Mouse (Mus musculus): ENCODE results near the gene Arih2. TPM values are rescaled to one million over a fixed set of nuclear protein-coding genes. Genes with fewer than 3 reads are reported as not detected.
A peak's percentile ranks its signal among the peaks of the same experiment; 100 is the strongest.
"Not testable (repeated sequence)": the region's sequence is repeated elsewhere in the genome, so short reads cannot be mapped to it uniquely, and the experiment has no call there.

Arih2 gene
- total RNA-seq, 2 experiments from 2014 or later, result 47.3 to 51.1 TPM

GRCm38 (mm10) chr9:108654566-108655464 lies 5.6 kb upstream of the Arih2 start:
- DNase-seq (ENCODE audit: low spot score in 2 of 2), result no peak

GRCm38 (mm10) chr9:108649561-108650440 lies 615 bp upstream of the Arih2 start:
- DNase-seq (ENCODE audit: low spot score in 2 of 2), result no peak

DNA sequence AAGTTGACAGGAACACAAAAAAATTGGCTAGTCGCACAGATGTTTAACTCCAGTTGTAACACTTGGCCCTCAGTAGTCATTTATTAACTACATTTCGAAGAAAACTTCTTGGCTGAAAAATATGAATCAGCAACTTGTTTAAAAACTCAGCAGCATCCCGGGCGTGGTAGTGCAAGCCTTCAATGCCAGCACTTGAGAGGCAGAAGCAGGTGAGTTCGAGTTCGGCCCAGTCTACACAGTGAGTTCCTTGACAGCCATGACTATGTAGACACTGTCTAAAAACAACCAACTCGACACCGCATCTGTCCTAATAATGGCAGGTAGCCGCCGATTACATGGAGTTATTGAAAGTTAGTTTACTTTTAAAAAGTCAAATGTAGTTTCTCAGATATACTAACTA lies 1.0 kb downstream of the Arih2 start:
- DNase-seq (ENCODE audit: low spot score in 2 of 2), result no peak

- no peak for DNase-seq (ENCODE audit: low spot score in 2 of 2)
Measured at GRCm38 (mm10) chr9:108639825-108640224, 9.4 kb downstream of the Arih2 start.

DNA sequence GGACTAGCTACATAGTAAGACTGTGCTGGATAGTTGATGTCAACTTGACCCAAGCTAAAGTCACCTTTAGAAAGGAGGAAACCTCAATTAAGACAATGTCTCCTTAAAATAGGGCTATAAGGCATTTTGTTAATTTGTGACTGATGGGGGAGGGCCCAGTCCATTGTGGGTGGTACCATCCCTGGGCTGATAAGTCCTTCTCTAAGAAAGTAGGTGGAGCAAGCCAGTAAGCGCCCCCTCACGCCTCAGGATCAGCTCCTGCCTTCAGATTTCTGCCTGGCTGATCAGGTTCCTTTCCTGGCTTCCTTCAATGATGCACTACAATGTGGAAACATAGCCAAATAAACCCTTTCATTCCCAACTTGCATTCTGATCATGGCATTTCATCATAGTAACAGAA lies 13.8 kb downstream of the Arih2 start:
- DNase-seq (ENCODE audit: low spot score in 2 of 2), result no peak

- DNase-seq (ENCODE audit: low spot score in 2 of 2), result no peak
Measured at GRCm38 (mm10) chr9:108633846-108634245, 15.3 kb downstream of the Arih2 start.

DNA sequence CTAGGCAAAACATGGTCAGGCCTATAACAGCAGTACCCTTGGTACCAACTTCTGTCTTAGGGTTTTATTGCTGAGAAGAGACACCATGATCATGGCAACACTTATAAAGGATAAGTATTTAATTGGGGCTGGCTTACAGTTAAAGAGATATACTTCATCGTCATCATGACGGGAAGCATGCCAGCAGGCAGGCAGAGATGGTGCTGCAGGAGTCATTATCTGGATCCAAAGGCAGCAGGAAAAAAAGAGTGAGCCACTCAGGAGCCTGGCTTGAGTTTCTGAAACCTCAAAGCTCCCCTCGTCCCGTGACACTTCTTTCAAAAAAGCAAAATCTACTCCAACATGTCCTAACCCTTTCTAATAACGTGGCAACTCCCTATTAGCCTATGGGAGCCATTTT lies 16.8 kb downstream of the Arih2 start:
- DNase-seq (ENCODE audit: low spot score in 2 of 2), result no peak

DNA sequence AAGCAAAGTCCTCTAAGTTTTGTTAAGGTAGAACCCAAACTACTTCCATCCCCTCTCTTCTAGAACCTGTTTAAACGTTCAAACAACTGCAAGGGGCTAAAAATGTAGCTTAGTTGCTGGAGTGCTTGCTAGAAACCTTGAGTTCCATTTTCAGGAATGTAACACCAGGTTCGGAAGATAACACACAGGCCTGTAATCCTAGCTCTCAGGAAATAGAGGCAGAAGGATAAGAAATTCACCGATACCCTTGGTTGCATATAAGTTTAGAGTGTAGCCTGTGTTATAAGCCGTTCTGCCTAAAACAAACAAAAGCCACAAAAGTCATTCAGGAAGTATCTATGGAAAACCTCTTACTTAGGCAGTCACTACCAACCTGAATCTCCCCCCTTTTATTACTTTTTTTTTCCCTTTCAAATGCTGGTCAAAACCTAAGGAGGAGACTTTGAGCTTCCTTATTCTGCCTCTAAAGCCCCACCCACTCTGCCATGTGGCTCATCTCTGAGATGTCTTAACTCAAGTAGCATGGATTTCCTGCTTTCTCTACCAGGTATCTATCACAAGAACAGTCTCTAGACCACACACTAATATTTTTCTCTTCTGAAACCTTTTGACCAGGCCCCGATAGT lies 17.4 kb downstream of the Arih2 start:
- no peak for DNase-seq (ENCODE audit: low spot score in 2 of 2)

DNA sequence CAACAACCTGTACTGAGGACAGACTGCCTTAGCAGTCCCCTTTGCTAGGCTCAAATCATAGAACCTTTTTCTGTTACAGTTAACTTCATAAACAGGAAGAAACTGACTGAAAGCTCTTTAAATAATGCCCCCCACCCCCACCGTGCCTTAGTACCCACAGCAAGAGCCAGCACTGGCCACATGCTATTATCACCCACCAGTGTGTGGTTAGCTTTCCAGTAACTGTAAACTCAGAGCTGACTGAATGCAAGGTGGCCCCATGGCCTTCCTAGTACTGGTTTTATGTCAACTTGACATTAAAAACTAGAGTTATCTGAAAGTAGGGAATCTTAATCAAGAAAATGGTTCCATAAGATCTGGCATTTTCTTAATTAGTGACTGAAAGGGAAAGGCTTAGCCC lies 18.5 kb downstream of the Arih2 start:
- DNase-seq (ENCODE audit: low spot score in 2 of 2), result no peak

DNA sequence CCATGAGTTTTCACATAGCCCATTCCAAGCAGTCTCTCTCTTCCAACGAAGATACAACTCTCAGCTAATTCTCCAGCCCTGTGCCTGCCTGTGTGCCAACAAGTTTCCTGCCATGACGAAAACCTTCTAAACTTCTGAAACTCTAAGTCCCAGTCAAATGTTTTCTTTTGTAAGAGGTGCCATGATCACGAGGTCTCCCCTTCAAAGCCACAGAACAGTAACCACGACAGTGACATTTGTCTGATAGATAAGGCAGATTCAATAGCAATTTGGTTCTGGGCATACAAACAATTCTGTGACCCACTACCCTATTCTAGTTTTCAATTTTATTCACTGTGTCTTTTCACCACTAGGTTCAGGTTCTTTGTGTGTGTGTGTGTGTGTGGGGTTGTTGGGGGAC lies 21.0 kb downstream of the Arih2 start:
- no peak for DNase-seq (ENCODE audit: low spot score in 2 of 2)

DNA sequence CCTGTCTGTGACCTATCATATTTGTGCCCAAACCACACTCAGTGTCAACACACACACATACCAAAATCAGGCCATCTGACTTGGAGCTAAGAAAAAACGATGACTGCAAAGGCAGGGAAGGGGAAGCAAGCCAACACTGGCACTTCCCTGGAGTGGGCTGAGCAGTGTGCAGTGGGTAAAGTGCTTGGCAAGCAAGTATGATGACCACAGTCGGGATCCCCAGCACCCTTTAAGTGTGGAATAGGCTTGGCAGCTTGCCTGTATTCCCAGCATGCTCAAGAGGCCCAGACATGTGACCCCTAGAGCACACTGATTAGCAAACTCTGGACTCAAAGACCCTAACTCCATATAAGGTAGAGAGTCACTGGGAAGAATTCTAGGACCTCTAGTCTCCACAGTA lies 22.7 kb downstream of the Arih2 start:
- no peak for DNase-seq (ENCODE audit: low spot score in 2 of 2)

DNA sequence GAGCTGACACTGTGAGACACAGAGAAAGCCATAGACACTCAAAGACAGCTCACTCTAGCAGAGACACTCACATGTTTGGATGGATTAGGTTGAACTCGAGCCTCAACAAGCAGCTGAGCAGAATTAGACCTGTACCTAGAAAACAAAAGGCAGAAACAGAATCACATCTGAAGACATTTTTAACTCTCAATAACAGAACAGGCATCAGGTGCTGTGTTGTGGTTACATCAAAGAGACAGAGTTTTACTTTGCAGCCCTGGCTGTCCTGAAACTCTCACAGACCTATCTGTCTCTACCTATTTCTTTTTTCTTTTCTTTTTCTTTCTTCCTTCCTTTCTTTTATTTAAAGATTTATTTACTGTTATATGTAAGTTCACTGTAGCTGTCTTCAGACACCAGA lies 31.9 kb downstream of the Arih2 start:
- DNase-seq (ENCODE audit: low spot score in 2 of 2), result no peak

DNA sequence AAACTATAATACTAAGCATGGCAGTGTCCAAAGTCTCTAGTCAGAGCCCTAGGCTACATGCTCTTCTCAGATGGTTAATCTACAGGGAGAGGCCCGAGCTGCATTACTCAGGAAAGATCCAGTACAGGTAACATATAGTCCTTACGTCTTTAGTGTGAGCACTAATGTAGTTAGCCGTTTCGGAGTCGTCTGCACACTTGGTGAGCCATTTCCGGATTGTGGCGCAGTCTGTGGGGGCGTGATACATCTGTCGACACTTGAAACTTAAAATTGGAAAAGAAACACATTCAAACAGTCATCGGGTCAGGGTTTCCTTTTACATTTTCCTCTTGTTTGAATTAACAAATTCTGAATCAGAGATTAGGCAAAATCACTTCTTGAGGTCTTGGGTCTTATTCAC lies 37.7 kb downstream of the Arih2 start:
- no peak for DNase-seq (ENCODE audit: low spot score in 2 of 2)

GRCm38 (mm10) chr9:108608889-108609288 lies 40.3 kb downstream of the Arih2 start:
- no peak for DNase-seq (ENCODE audit: low spot score in 2 of 2)

DNA sequence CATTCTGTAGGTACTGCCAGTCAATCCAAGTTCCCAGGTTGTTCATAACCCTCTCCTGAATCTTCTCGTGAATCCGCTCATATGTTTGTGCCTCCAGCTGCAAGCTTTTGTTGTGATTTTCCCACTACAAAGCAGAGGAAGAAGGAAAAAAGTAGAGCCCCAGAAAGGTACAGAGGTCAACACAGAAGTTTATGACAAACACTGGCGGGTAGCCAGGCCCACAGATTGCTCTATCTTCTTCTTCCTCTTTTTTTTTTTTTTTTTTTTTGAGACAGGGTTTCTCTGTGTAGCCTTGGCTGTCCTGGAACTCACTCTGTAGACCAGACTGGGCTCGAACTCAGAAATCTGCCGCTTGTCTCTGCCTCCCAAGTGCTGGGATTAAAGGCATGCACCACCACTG lies 41.3 kb downstream of the Arih2 start:
- not testable (repeated sequence) for DNase-seq (ENCODE audit: low spot score in 2 of 2)

DNA sequence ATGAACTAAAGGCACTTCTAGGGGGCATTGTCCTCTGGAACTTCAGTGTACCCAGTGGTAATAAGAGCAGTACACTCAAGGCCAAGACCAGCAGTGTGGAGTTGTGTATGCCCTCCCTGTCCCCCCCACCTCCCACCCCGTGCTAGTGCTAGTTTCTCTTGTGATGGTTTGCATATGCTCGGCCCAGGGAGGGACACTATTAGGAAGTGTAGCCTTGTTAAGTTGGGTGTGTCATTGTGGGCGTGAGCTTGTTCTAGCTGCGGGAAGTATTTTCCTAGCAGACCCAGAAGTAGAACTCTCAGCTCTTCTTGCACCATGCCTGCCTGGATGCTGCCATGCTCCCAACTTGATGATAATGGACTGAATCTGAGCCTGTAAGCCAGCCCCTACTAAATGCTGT lies 47.2 kb downstream of the Arih2 start:
- DNase-seq (ENCODE audit: low spot score in 2 of 2), result no peak

- DNase-seq (ENCODE audit: low spot score in 2 of 2), result no peak
Measured at GRCm38 (mm10) chr9:108600011-108600410, 49.2 kb downstream of the Arih2 start.

GRCm38 (mm10) chr9:108599021-108599566 lies 50.1 kb downstream of the Arih2 start:
- DNase-seq (ENCODE audit: low spot score in 2 of 2), result no peak

GRCm38 (mm10) chr9:108596998-108597764 lies 52.0 kb downstream of the Arih2 start, which contains the start of gene P4htm:
TSS of gene P4htm (minus strand) at chr9:108597667.
- DNase-seq (ENCODE audit: low spot score in 2 of 2), result peak; percentile 75 to 79

DNA sequence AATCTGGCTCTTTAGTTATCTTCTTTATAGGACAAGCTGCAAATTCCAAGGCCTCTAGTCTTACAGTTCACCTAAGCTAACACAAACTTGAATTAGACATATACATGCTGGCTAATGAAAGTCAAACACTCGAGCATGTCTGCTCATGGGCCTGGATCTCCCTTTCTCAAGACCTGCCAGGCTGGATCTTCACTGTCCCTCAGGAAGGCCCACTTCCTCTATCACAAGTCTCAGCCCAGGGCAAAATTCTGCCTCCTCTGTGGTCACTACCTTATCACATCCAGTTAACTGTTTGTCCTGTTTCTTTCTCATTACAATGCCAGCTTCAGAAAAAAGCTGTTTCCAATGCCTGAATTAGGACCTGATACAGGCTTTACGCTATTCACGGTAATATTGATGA lies 54.8 kb downstream of the Arih2 start:
- DNase-seq (ENCODE audit: low spot score in 2 of 2), result no peak

DNA sequence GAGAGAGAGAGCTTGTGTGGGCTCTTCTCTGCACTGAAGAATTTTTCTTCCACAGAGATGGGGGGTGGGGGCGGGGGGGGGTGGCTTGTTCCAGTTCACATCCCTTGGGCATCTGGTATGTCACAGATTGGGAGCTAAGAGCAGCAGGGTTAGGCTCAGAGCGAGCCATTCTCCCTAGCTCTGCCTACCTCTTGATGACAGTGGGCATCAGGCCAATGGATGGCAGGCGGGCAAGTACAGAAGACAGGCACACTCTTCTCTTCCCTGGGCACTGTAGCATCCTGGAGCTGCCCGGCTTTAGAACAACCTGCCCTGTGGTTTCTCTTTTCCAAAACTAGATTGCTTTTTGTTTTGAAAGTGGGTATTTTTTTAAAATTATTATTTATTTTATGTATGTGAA lies 57.7 kb downstream of the Arih2 start:
- no peak for DNase-seq (ENCODE audit: low spot score in 2 of 2)
